ENCODE assay signal across 10 mouse cellular contexts in genomic region chr4:85768107-85768506, GRCm38 (mm10).
DNase-seq lines count a peak whose midpoint lies in the region; ATAC-seq and TF ChIP-seq lines count a peak whose summit lies in the region.
"Had no signal": no experiment of that assay in that cellular context is flagged by ENCODE, and none has a peak within 500 bp of the region (broad histone marks: within the 10 kb centered on the region; RNA-seq: fewer than 3 reads in every experiment).

No protein-coding gene starts in this region.

- no peaks in the 10 kb centered on the region for H3K36me3 ChIP-seq in neural tube, embryonic 13.5 days
- no peaks in the 10 kb centered on the region for H3K36me3 ChIP-seq in hindbrain, embryonic 14.5 days (replicated peaks; ENCODE audit: control insufficient read depth, insufficient read depth)
- no peaks in the 10 kb centered on the region for H3K36me3 ChIP-seq in stomach, embryonic 16.5 days (ENCODE audit: control insufficient read depth, insufficient read depth, low read length)

- intact Hi-C loops in left cerebral cortex, adult 2 months (cut with DNase I), result no loop called here

- DNase-seq in neural tube, embryonic 10.5 days (ENCODE audit: extremely low spot score, low spot score), result no peak
- peak; percentile 56 for DNase-seq in hindbrain, embryonic 14.5 days (ENCODE audit: low spot score)
- DNase-seq in layer of hippocampus, adult 2 months (ENCODE audit: low spot score in 2 of 2), result peak; percentile 19 to 46
- DNase-seq in lung, adult 18-20 months, result no peak
- DNase-seq in adrenal gland, postnatal 36 days, result no peak
- DNase-seq in left cerebral cortex, adult 2 months (ENCODE audit: extremely low spot score in 1 of 2, low spot score in 2 of 2), result no peak
- DNase-seq: gastrocnemius, postnatal 36 days; thymus, postnatal 14 days had no signal

- no peak overlapping the region for H3K4me2 ChIP-seq in neural tube, embryonic 13.5 days
- H3K4me2 ChIP-seq in hindbrain, embryonic 14.5 days (replicated peaks), result no peak overlapping the region
- no peak overlapping the region for H3K4me2 ChIP-seq in stomach, embryonic 16.5 days (ENCODE audit: low read depth, low read length)

- no peak for TF ChIP-seq CTCF in layer of hippocampus, adult 2 months (conservative IDR thresholded peaks at IDR 0.05)
- no peak for TF ChIP-seq CTCF in left cerebral cortex, adult 2 months (IDR thresholded peaks at IDR 0.05)

- no peaks in the 10 kb centered on the region; the same call in 1 of the 2 replicates for H3K27me3 ChIP-seq in neural tube, embryonic 13.5 days
- no peaks in the 10 kb centered on the region; the same call in 1 of the 2 replicates for H3K27me3 ChIP-seq in hindbrain, embryonic 14.5 days (ENCODE audit: control insufficient read depth, insufficient read depth, low read length)
- H3K27me3 ChIP-seq in stomach, embryonic 16.5 days (ENCODE audit: control insufficient read depth, insufficient read depth, low read length), result 0 out of 2 replicates have a peak, but pooled peaks cover 3% of the 10 kb centered on the region

- WGBS in neural tube, embryonic 13.5 days, result 33% methylated on average over 5 of the region's 5 CpGs
- 21% methylated on average over 5 of the region's 5 CpGs for WGBS in hindbrain, embryonic 14.5 days
- 29% methylated on average over 5 of the region's 5 CpGs for WGBS in stomach, embryonic 16.5 days

- peaks cover 9% of the 10 kb centered on the region; the same call in 1 of the 2 replicates for H3K4me1 ChIP-seq in neural tube, embryonic 13.5 days (replicated peaks)
- peaks cover 9% of the 10 kb centered on the region for H3K4me1 ChIP-seq in hindbrain, embryonic 14.5 days (replicated peaks; ENCODE audit: control insufficient read depth, insufficient read depth, low read length)
- 0 out of 2 replicates have a peak, but pooled peaks cover 7% of the 10 kb centered on the region for H3K4me1 ChIP-seq in stomach, embryonic 16.5 days (ENCODE audit: control insufficient read depth, insufficient read depth, low read length)

- H3K9me3 ChIP-seq in neural tube, embryonic 13.5 days, result no peaks in the 10 kb centered on the region
- peaks cover 6% of the 10 kb centered on the region; the same call in 1 of the 2 replicates for H3K9me3 ChIP-seq in hindbrain, embryonic 14.5 days (ENCODE audit: control insufficient read depth, low read length)
- no peaks in the 10 kb centered on the region for H3K9me3 ChIP-seq in stomach, embryonic 16.5 days (replicated peaks; ENCODE audit: control insufficient read depth, low read length)

- H3K27ac ChIP-seq in neural tube, embryonic 13.5 days (replicated peaks), result peak overlapping the region; percentile 65
- H3K27ac ChIP-seq in hindbrain, embryonic 14.5 days, result peak overlapping the region; percentile 75
- H3K27ac ChIP-seq in layer of hippocampus, adult 2 months, result peak overlapping the region; percentile 40
- peak overlapping the region; percentile 19; the same call in 1 of the 2 replicates for H3K27ac ChIP-seq in stomach, embryonic 16.5 days (ENCODE audit: low read length)
- no peak overlapping the region for H3K27ac ChIP-seq in left cerebral cortex, adult 2 months

- peak; percentile 69 for ATAC-seq in neural tube, embryonic 13.5 days (ENCODE audit: low read depth)
- peak; percentile 77 for ATAC-seq in hindbrain, embryonic 14.5 days (ENCODE audit: low FRiP score)
- no peak for ATAC-seq in stomach, embryonic 16.5 days (ENCODE audit: insufficient read depth, low FRiP score)

- no peak overlapping the region for H3K4me3 ChIP-seq in neural tube, embryonic 13.5 days
- H3K4me3 ChIP-seq in hindbrain, embryonic 14.5 days (replicated peaks; ENCODE audit: low read length), result no peak overlapping the region
- no peak overlapping the region; the same call in 1 of the 2 replicates for H3K4me3 ChIP-seq in layer of hippocampus, adult 2 months
- no peak overlapping the region for H3K4me3 ChIP-seq in stomach, embryonic 16.5 days (replicated peaks; ENCODE audit: low read length)
- H3K4me3 ChIP-seq in left cerebral cortex, adult 2 months, result no peak overlapping the region

- no peak overlapping the region for H3K9ac ChIP-seq in neural tube, embryonic 13.5 days
- H3K9ac ChIP-seq in hindbrain, embryonic 14.5 days, result no peak overlapping the region
- H3K9ac ChIP-seq in stomach, embryonic 16.5 days (ENCODE audit: low read length), result no peak overlapping the region

Comparison
In these comparisons a context has a peak if more than half of its experiments do, and no peak if none do; other contexts are left out.
1. DNase-seq: peak in hindbrain, embryonic 14.5 days (single experiment) and layer of hippocampus, adult 2 months (2 of 2); none in neural tube, embryonic 10.5 days (single experiment), lung, adult 18-20 months (0 of 2), adrenal gland, postnatal 36 days (0 of 2) and left cerebral cortex, adult 2 months (0 of 2).